Mouse (Mus musculus) hindlimb bud, embryonic 11.5 days (tissue): ENCODE measurements around the gene Cntn5.

ENCODE experiments used
- DNase-seq: peaks from one replicate; pipeline ENCODE4 v3.0.0-alpha.2; 2012; ENCODE audit warnings: low read depth, low spot score; ENCODE audit errors: extremely low spot score

The Cntn5 gene

DNA sequence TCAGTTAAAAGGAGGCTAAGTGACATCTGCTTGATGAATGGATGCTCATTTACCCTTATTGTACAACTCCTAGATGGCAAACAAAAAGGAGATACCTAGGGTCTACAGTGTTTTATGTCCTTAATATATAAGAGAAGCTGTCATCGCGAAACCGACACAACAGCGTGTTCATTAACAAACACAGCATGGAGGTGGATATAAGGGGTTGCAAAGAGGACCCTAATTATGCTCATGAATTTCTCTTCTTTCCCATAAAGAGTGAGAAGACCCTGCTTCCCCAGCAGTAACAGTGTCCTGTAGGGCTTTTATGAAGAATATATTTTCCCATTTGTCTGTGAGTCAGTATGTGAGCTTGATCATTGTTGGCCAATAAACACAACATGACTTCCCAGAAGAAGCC lies 939.2 kb downstream of the Cntn5 start:
- no peak for DNase-seq

DNA sequence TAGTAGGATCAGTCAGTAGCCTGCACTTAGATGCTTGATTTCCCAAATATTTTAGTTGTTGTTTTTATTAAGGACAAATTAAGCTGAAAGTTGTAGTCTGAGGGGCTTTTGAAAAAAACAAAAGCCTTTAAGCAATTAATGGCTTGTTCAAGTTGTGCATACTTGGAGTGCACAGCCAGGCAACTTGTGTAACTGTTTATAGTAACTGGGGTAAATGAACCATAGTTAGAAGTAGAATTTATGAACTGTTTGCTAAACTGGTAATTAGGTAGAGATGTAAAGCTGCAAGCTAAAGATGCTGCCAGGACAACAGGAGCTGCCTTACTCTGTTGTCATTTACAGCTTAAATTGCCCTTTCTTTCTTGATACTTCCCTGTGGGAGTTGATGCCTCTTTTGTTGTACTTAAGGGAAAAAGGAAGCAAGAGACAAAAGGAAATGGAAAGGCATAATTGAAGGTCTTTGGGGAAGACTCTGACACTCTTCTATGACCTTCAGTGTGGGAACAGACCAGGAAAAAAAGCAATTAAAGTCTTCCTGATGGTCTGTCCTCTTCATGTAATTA lies 943.9 kb downstream of the Cntn5 start:
- peak; percentile 3 for DNase-seq

DNA sequence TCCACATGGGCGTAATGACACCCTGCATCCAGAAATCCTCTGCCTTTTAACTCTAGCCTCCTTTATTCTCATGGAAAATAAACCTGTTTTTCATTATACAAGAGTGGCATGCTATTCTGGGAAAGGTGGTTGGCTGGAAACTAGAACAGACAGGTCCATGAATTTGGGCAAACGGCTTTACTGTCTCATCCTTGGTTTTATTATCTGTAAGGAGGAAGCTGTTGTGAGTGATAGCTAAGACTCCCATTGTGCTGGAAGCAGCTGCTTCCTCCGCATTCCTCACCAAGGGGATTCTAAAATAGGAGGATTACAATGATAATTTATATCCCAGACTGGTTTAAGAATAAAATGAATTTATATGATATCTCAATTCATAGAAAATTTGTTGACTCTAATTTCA lies 955.2 kb downstream of the Cntn5 start:
- DNase-seq: no peak

DNA sequence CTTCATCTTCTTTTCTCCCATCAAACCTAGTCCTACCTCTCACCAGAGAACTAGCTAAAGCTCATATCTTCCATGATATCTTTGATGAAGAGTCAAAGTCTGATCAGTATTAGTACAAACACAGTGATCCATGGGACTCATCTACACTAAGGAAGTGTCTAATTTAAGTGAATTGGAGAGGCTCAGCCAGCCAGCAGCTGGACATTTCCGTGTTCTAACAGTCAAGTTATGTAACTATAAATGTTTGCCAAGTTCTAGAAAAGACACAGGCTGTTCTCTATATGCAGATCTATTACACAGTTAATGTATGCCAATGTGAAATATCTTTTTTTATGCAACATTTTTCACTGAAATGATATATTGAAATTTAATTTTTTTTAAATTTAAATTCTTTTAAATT lies 959.7 kb downstream of the Cntn5 start:
- no peak for DNase-seq

DNA sequence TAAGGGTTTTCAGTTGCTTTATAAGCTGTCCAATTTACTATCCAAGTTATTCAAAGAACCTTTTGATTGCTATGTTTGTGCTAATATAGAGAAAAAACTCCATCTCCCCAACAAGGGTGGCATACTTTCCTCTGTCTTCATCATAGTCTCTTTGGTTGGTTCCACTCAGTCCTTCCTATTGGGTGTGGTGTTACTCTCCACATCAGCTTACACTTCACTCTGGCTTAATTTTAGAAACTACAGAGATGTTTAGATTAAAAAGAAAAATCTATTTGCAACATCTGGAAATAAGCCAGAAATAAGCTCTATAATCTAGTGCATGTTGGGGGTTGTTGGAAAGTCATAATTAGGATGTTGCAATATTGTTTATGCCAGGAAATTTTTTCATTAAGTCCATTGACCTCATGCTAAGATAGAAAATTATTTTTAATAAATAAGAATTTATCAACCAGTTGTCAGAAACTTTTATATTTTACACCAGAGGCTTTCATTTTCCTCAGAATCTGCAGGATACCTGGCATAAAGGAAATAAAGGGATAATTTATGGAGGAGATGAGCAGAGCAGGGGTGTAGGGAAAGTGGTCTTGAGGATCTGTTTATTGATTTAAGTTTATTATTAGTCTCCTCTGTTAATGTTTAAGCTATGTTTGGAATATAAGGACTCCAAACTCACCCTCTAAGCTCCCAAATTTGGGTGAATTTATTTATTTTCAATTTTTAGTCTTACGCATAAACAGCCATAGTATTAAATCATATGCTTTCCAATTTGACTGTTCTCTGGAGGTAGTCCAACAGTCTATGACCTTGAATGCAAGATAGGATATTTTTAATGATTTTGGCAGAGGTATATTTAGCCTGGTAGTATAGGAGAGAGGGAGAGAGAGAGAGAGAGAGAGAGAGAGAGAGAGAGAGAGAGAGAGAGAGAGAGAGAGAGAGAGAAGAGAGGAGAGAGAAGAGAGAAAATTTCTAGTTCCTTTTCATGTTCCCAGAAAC lies 966.8 kb downstream of the Cntn5 start:
- DNase-seq: no peak

DNA sequence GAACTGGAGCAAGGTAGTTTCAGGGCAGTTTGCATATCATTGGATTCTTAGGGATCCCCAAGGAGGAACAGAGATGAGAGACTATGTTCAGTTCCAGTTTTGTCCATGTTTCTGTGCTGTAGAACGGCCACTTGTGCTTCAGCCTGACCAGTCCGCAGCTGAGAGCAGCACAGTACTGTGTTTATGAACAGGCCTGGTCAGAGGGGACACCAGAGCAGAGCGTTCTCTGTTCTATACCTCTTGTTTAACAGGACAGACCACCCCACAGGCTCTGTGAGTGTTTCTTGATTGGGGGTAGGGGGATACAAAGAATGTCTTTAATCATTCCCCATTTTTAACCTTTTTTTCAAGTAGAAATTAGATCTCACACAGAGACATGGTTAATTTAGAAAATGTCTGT lies 984.0 kb downstream of the Cntn5 start:
- no peak for DNase-seq

DNA sequence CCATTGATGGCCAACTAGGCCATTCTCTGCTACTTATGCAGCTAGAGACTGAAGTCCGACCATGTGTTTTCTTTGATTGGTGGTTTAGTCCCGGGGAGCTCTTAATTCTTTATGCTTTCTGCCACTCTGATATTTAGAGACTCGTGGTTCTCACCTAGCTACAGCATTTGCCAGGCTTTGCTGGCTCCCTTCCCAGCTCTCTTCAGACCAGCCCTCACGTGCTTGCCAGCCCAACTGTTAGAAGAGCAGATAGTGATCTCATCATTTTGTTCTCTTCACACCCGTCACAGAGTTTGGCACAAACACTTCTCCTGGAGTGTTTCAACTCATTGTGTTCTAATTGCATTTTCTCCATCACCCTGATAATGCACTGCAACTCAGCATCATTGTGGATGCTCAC lies 1005.5 kb downstream of the Cntn5 start:
- DNase-seq: no peak

DNA sequence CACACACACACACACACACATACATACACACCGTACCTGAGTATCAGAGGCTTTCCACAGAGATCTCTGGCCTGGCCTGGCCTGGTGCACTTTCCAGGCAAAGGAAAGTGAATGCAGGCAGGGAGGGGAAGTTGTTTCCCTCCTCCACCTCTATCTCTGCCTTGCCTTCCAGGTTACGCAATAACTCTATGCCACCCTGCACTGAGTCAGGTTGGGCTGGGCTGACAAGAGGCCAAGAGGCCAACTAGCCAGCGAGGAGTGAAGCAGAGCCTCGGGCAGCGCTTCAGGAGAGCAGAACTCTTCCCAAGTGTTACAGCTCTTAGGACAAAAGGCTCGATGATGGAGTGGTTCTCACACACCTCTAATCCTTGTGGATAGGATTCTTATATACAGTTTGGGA lies 1018.4 kb downstream of the Cntn5 start:
- DNase-seq: no peak

DNA sequence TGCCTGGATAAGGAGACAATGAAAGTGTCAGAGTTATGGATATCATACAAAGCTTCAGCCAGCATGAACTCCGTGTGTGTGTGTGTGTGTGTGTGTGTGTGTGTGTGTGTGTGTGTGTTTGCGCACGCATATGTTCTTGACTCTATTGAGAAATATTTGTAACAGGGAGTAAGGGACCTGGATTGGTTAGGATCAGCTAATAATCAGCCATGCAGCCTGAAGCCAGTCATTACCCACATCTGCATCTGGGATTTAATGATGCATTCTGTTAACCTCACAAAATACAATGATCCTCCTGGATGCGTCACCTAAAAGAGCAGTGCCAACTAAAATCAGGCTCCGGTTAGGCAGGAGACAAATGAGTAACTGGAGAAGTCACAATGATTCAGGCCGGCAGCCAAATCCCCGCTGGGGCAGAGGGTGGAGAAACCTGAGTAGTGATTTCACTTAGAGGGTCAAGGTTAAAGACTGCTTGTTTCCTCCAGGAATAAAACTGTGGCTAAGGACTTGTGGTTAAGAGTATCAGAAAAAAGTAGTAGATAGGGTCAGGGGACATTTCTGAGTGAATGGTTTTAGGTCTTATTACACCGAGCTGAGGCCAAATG lies 1021.7 kb downstream of the Cntn5 start:
- peak; percentile 6 for DNase-seq

DNA sequence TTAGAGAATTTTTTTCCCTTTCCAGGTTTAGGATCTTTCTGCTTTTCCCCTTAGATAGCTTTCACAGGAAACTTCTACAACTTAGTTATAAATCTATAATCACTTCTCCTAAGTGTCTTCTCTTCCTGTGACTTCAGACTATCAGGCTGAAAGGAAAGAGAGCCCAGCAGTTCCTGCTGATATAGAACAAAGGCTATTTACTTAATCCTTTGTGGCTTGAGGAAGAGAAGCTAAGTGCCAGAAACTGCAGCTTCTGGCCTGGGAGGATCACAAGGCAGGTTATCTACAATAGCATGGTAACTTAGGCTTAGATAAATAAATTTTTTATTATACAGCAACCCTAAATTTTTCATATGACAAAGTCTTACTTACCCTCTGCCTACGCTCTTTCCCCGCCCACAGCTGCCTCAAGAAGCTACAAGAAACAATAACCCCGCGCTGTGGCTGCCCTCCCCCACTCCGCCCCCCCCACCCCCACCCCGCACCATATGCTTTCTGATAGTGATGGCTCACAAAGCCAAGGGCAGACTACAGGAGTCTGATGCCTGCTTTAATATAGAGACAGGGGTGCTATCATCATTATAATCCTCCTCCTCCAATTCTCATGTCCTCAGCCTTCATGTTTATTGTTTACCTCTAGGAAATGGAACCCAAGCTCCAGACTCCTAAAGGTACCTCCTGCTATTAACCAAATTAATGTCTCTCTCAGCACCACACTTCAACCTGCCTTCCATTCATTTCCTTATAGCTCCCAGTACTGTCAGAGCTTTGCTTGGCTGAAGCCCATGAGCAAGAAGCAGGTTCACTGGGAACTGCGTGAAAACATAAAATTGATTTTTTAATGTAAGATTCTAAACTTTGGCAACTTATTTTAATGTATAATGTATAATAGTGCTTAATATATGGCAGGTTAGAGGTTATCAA lies 1032.2 kb downstream of the Cntn5 start:
- no peak for DNase-seq

DNA sequence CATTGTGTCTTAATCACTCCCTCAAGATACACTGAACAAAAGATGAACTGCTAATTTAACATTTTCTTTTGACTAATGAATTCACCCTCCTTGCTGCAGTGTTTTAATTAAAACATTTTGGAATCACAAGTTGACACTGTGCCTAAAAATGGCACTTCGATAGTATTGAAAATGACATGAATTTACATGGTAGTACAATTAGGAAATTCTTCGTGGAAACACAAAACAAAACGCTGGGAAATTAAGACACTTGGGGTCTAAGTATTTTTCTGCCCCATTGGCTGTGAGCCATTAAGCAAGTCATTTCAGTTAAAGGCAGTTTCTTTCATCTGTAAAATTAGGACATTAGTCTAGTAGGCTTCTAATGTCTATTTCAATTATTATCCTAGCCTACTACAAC lies 1043.9 kb downstream of the Cntn5 start:
- no peak for DNase-seq

DNA sequence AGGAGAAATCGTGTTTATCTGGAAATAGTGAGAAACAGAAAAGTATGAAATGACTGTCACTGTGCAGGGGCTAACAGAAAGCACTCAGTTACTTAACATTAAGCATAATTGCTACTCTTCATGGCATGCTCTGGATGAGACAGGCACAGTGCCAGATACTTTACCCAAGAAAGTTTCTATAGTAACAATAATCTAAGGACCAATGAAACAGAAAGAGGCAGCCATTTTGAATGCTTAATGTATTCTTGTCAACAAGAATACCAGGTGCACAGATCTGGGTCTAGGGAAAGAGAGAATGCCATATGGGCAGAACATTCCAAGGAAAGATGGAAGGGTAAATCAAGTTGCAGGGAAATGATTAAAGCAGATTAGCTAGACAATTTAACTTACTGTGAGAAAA lies 1045.3 kb downstream of the Cntn5 start:
- DNase-seq: no peak

DNA sequence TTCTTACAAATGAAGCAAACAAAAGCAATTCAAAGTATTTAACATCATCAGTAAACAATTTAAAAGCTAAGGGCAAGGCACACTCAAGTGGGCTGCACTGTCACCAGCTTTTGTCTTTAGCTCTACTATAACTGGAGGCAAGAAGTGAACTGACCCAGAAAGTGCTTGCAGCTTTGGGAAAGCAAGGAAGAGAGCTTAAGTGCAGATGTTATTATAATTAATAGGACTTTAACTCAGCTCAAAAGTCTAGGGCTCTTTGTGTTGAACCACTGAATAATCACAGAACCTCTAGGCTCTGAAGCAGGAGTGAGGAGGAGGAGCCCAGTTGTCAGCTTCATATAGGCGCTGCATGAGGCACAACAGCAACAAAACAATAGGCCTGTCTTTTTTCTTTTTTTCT lies 1049.8 kb downstream of the Cntn5 start:
- no peak for DNase-seq

DNA sequence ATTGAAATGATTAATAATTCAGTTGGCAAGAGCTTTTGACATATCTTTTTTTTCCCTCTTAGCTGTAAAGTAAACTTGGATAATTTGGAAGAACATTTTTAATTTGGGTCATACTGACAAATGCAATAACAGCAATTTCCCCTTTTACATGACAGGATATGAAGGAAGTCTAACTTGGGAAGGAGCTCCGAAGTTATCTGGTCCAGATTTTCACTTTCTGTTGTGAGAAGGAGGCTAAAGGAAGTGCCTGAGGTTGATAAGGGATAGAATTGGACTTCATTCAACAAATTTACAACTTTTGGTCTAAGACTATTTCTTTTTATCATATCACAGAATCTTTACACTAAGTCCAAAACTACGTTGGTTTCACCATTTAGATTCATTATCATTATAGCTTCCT lies 1074.3 kb downstream of the Cntn5 start:
- DNase-seq: no peak

DNA sequence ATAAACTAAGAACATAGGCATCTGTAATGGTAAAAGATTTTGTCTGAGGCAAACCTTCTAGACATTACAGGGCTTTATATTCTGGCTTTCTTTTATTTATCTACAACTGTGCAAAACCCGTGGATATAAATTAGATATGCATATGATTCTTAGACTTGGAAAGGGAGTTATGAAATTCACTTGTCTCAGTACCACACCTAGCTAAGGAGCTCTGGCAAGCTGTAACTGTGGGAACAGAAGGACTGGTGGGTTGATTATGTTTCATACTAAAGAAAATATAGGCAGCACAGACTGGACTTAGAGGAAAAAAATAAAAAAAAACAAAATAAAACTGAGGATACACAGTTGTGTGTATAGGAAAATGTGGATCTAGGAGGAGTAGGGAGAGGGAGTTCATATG lies 1084.6 kb downstream of the Cntn5 start:
- DNase-seq: no peak

DNA sequence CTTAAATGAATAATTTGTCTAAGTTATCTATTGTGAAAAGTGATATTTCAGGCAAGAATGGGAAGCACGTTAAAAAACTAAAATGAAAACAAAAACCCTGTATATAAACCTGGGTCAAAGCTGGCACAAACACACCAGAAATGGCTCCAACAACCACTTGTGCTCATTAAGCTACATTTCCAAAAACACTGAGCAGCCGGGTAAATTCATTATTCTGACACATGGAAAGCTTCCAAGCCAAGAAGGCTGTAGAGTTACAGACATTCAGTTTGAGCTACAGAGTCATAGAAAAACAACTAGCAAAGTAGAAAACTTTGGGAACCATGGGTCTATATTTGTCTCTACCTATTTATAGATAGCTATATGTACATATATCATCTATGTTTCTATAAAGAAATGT lies 1087.1 kb downstream of the Cntn5 start:
- no peak for DNase-seq

DNA sequence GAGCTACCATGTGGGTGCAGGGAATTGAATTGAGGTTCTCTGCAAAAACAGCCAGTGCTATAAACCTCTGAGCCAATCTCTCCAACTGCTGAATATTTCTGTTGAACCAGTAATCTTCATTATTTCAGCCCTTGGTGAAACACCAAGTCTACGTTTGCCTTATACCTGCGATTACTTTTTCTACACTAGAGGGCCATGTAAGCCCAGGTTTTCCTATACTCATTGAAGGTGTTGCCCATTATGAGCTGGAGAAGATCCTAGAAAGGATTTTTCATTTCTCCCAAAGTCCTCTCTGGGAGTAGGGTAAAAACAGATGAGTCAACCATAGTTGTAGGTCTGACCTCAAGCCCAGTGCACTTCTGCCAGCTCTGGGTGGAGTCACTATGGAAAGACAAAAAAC lies 1105.0 kb downstream of the Cntn5 start:
- no peak for DNase-seq

DNA sequence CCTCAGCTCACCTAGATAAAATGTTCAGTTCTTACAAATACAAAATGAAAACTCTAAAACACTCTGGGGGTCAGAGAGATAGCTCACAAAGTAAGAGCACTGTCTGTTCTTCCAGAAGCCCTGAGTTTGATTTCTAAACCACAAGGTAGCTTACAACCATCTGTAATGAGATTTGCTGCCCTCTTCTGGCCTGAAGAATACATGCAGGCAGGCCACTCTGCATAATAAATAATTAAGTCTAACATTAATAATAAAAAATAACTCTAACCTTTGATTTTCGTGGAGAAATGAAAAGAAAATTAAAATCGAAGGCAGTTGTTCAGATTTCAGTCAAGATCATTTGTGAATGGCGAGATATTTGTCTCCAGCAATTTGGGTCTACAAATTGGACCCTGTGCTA lies 1120.9 kb downstream of the Cntn5 start:
- DNase-seq: no peak

DNA sequence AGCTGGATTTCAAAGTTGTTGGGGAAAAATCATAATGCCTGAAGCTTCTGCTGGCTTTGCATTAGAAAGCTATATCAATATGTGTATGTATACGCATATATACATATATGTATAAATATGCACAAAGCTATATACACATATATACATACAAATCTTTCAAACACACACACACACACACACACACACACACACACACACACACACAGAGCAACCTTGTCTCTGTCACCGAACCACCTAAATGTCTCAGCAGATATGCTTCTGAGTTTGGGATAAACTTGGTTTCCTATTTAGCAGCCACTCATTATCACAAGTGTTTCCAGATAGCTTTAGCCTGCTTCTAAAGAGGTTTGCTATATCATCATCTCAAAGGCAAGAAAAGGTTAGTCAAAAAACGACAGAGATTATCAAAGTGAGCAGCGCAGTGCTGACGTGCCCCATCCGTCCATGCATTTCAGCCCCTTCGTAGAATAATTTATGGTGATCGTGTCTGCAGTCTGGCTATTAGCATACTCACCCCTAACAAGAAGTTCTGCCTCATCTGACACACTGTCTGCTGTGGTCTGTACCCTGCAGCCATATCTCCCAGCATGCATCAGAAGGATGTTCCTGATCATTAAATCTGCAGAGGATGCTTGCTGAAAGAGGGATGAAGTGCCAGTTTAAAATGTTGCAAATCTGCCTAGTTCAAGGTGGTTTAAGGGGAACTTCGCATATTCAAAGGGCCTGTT lies 1123.3 kb downstream of the Cntn5 start:
- DNase-seq: no peak

DNA sequence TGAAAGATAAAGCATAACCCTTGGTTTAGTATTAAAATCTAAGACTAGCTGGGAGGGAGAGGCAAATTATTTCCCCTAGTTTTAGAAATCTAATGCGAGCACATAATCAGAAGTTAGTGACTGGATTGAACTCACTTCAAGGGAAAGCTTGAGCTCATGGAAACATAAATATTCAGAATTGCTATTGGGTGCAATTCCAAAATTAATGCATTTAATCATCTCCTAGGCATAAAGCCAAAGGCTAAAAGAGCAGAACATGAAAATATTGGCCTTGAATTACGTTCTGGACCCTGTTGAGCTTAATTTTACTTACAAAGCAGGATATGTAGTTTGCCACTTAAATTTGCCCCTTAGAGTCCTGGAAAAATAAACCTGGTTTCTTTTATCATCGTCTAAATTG lies 1124.9 kb downstream of the Cntn5 start:
- DNase-seq: no peak
